Mouse (Mus musculus) forebrain, embryonic 12.5 days (tissue): ENCODE measurements around the gene Sfxn2. TPM values are rescaled to one million over a fixed set of nuclear protein-coding genes. Genes with fewer than 3 reads are reported as not detected.

ENCODE experiments used
- ATAC-seq: fragments of 200-750 bp; cut with Nextera tagmentation; 2 replicates; pipeline ENCODE4 v1.8.0; 2017; ENCODE audit warnings: moderate TSS enrichment; ENCODE audit not compliant: low FRiP score
- H3K27ac ChIP-seq: fragments of 300-500 bp; sonication (generic); 2 replicates; pipeline ENCODE4 v1.5.1; 2016; ENCODE audit warnings: mild to moderate bottlenecking
- H3K27me3 ChIP-seq: fragments of 300-500 bp; sonication (generic); 2 replicates; pipeline ENCODE4 v1.6.1; 2016; ENCODE audit warnings: mild to moderate bottlenecking
- H3K36me3 ChIP-seq: fragments of 300-500 bp; sonication (generic); replicated peaks from 2 replicates; pipeline ENCODE4 v1.6.1; 2016; ENCODE audit warnings: mild to moderate bottlenecking
- H3K4me1 ChIP-seq: fragments of 300-500 bp; sonication (generic); 2 replicates; pipeline ENCODE4 v1.6.1; 2016
- H3K4me2 ChIP-seq: fragments of 300-500 bp; sonication (generic); 2 replicates; pipeline ENCODE4 v1.6.1; 2016; ENCODE audit warnings: mild to moderate bottlenecking, moderate library complexity
- H3K4me3 ChIP-seq: fragments of 300-500 bp; sonication (generic); replicated peaks from 2 replicates; pipeline ENCODE4 v1.5.1; 2016; ENCODE audit warnings: mild to moderate bottlenecking
- H3K9ac ChIP-seq: fragments of 300-500 bp; sonication (generic); 2 replicates; pipeline ENCODE4 v1.6.1; 2016; ENCODE audit warnings: mild to moderate bottlenecking
- H3K9me3 ChIP-seq: fragments of 300-500 bp; sonication (generic); 2 replicates; pipeline ENCODE4 v1.6.1; 2016
- WGBS: fragments of 180-500 bp; shearing (Covaris S2); methylation state at CpG from one replicate; pipeline ENCODE4 v1.1.7; 2016; 5-methylcytosine and 5-hydroxymethylcytosine counted together
- polyA plus RNA-seq: library from polyadenylated mRNA; unstranded; fragments of >200 nt; fragmentation: Nextera tagmentation; extraction: Ambion mirVana; gene quantifications from 2 replicates; pipeline ENCODE4 v1.2.1, GENCODE M21; 2016

Gene Sfxn2
- polyA plus RNA-seq, 1 experiment from 2014 or later, result 12.2 TPM

- Histone ChIP-seq H3K4me1 (no peaks in the 10 kb centered on the region), H3K9me3 (no peaks in the 10 kb centered on the region), H3K27me3 (no peaks in the 10 kb centered on the region), H3K4me2 (no peak overlapping the region), H3K27ac (no peak overlapping the region), H3K4me3 (no peak overlapping the region), H3K36me3 (peaks cover 37% of the 10 kb centered on the region), H3K9ac (no peak overlapping the region)
- WGBS, result 95% methylated on average over 7 of the region's 7 CpGs
- ATAC-seq, result no peak
These were observed 35.0 kb downstream of the Sfxn2 start for GRCm38 (mm10) chr19:46608158-46608557.

DNA sequence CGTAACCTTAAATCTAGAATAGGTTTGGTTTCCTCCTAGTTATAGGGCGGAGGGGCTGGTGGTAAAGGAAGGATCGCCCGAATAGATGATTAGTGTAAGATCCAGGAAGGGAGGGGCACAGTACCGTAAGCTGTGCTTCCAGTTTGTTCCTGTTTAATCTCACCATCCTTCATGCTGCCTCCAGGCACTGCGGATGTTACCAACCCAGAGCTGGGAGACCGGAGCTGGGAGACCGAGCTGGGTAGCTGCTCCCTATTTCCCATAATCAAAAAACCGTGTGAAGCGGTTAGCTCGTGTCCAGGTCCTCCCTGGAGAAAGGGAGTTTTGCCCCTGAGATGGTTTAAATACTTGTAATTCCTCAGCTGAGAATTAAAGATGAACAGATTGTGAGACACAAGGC is 43.2 kb downstream of the Sfxn2 start:
- peaks cover 23% of the 10 kb centered on the region; the same call in 1 of the 2 replicates for H3K36me3 ChIP-seq
- ATAC-seq, result no peak
- H3K4me3 ChIP-seq, result no peak overlapping the region
- H3K4me2 ChIP-seq, result no peak overlapping the region
- H3K9me3 ChIP-seq, result no peaks in the 10 kb centered on the region
- H3K9ac ChIP-seq, result no peak overlapping the region
- no peak overlapping the region for H3K27ac ChIP-seq
- WGBS, result 94% methylated on average over 11 of the region's 11 CpGs
- H3K27me3 ChIP-seq, result no peaks in the 10 kb centered on the region
- peaks cover 25% of the 10 kb centered on the region for H3K4me1 ChIP-seq

DNA sequence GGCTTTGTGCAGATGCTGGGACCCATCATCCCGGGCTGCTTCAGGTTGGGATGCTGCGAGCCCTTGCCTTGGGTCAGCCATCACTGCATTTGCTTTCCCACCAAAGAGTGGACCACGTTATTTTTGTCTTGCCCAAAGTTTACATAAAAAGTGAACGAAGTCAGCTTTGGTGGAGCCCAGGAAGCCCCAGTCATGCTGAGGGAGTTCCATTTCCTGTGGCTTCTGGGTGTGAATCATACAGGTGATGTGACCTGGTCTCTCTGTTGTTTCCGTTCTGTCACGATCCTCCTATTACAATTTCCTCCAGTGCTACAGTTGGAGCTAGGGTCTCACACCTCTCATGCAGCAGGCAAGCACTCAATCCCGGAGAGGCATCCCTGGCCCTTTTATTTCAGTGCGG is 44.2 kb downstream of the Sfxn2 start:
- Histone ChIP-seq H3K4me3 (no peak overlapping the region), H3K4me2 (no peak overlapping the region), H3K9ac (no peak overlapping the region), H3K27ac (no peak overlapping the region), H3K4me1 (peaks cover 35% of the 10 kb centered on the region), H3K9me3 (no peaks in the 10 kb centered on the region), H3K27me3 (no peaks in the 10 kb centered on the region), H3K36me3 (peaks cover 23% of the 10 kb centered on the region; the same call in 1 of the 2 replicates)
- 94% methylated on average over 8 of the region's 8 CpGs for WGBS
- ATAC-seq, result no peak

GRCm38 (mm10) chr19:46618322-46618721 is 45.2 kb downstream of the Sfxn2 start:
- Histone ChIP-seq H3K9ac (no peak overlapping the region; the same call in 1 of the 2 replicates), H3K27ac (peak overlapping the region; percentile 38; the same call in 1 of the 2 replicates), H3K36me3 (peaks cover 15% of the 10 kb centered on the region; the same call in 1 of the 2 replicates), H3K4me1 (peaks cover 44% of the 10 kb centered on the region), H3K4me2 (no peak overlapping the region), H3K27me3 (no peaks in the 10 kb centered on the region), H3K9me3 (no peaks in the 10 kb centered on the region), H3K4me3 (no peak overlapping the region)
- 44% methylated on average over 9 of the region's 9 CpGs for WGBS
- no peak for ATAC-seq

DNA sequence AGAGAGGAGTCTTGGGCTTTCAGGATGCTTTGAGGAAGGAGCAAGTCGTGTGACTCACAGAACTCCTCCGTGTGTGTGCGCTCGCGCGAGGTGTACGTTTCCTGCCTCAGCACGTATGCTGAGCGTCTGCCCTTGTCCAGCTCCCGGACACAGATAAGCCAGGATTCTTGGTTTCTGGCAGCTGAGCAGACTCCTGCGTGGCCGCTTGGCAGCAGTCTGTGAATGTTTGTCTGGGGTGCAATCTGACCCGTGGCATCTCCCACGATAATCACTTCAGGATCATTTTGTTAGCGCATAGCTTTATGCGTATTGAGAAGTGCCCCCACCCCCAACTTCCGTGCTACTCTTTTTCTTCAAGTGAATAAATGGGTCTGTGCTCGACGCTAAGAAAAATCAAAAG is 45.8 kb downstream of the Sfxn2 start:
- Histone ChIP-seq H3K4me3 (no peak overlapping the region), H3K27me3 (no peaks in the 10 kb centered on the region), H3K9ac (no peak overlapping the region), H3K9me3 (no peaks in the 10 kb centered on the region), H3K27ac (0 out of 2 replicates have a peak overlapping the region, but pooled peaks have one; percentile 38), H3K4me2 (no peak overlapping the region), H3K4me1 (peaks cover 51% of the 10 kb centered on the region), H3K36me3 (0 out of 2 replicates have a peak, but pooled peaks cover 9% of the 10 kb centered on the region)
- no peak for ATAC-seq
- WGBS, result 87% methylated on average over 19 of the region's 19 CpGs

DNA sequence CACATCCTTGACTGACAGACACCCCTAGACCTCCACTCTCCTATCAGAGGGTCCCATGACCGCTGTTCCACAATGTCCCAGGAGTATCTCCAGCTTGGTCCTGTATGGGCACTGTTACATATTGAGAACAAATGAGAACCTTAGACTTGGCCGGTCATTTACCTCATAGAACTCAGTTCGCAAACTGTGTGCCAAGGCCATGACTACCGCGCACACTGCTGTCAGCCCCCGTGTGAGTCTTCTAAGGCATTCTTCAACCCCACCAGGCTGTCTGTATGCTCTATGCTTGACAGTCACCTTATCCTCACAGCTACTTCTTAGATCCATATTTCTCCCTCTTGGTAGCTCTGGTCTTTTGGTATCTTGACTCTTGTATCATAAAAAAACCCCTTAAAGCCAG is 46.4 kb downstream of the Sfxn2 start:
- WGBS, result 94% methylated on average over 6 of the region's 6 CpGs
- H3K4me1 ChIP-seq, result peaks cover 56% of the 10 kb centered on the region
- H3K27ac ChIP-seq, result no peak overlapping the region

DNA sequence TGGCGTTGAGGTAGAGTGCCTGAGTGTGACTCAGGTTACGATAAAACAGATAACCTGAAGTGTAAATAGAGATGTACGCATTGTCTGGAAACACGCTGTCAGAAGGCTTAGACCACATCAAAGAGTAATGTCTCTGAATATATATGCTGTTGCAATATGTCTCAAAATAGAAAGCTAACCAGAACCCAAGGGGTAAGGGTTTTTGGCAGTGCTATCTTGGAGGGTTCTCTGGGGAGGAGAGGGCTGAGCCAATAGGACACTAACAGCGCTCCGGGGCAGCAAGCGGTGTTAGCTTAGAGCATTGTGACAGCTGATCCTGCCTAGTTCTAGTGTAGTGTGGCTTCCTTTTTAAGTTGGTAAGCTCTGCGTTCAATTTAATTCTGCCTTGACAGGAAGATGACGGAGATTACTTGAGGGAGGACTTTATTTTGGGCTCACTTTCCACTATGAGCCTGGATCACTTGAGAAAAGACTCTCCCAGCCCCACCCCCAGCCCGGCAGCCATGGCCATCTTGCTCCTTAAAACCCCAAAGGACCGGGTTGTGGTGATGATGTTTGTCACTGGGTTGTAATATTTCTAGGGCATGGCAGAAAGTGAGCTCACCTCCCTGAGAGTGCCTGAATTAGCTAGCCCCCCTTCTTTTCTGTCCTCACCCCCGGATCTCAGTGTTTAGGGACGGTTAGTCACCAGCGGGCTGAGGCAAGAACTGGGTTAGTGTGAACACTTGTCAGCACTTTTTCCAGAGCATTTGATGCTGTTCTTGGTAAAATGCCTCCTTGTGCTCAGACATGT is 47.0 kb downstream of the Sfxn2 start:
- 88% methylated on average over 14 of the region's 14 CpGs for WGBS
- H3K4me2 ChIP-seq, result no peak overlapping the region
- peaks cover 5% of the 10 kb centered on the region for H3K36me3 ChIP-seq
- H3K27me3 ChIP-seq, result no peaks in the 10 kb centered on the region
- no peak overlapping the region for H3K27ac ChIP-seq
- H3K9ac ChIP-seq, result no peak overlapping the region
- H3K4me3 ChIP-seq, result no peak overlapping the region
- peaks cover 58% of the 10 kb centered on the region for H3K4me1 ChIP-seq
- ATAC-seq, result no peak
- 0 out of 2 replicates have a peak, but pooled peaks cover 1% of the 10 kb centered on the region for H3K9me3 ChIP-seq

More for the DNA sequence above, 46.4 kb downstream of the Sfxn2 start:
- no peaks in the 10 kb centered on the region for H3K9me3 ChIP-seq
- H3K9ac ChIP-seq, result no peak overlapping the region
- ATAC-seq, result no peak
- no peaks in the 10 kb centered on the region for H3K27me3 ChIP-seq
- no peak overlapping the region for H3K4me3 ChIP-seq
- H3K36me3 ChIP-seq, result 0 out of 2 replicates have a peak, but pooled peaks cover 4% of the 10 kb centered on the region
- H3K4me2 ChIP-seq, result no peak overlapping the region

DNA sequence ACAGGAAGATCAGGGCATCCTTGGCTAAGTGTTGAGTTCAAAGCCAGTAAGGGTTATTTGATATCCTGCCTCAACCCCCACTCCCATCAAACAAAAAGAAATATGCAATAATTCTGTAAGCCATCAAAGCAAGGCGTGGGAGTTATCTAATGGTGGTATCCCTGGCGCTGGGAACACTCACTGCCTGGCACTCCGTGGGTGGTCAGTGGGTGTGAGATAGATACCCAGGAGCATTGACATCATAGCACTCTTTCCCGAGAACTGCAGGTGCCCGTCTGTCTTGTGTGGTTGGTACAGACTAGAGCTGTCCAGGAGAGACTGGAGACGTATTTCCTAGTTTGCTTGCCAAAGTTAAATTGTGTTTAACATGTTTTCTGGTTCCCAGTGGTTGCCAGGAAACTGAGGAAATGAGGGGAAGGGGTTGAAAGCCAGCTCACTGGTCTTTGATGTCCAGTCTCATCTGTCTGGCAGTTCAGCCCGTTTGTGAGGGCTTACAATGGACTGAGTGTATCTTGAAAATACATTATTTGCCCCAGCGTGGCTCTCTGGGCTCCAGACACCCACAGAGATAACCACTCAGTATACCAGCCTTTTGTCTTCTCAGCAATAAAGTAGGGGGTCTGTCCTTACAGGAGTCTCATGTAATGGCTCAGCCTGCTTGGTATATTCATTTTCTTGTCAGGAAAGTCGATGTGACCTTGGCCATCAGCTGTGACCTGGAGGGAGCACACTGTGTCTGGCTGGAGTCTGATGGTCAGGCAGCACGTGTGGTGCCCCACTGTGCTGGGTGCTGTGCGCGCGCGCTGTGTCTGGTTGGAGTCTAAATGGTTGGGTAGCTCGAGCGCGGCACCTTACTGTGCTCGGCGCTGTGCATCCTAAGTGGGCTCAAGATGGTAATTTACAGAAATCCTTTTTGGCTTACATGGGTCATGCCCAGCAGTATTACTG is 48.3 kb downstream of the Sfxn2 start:
- Histone ChIP-seq H3K4me3 (no peak overlapping the region), H3K27ac (0 out of 2 replicates have a peak overlapping the region, but pooled peaks have one; percentile 19), H3K9me3 (0 out of 2 replicates have a peak, but pooled peaks cover 2% of the 10 kb centered on the region), H3K36me3 (peaks cover 10% of the 10 kb centered on the region), H3K4me2 (no peak overlapping the region), H3K4me1 (peaks cover 58% of the 10 kb centered on the region), H3K27me3 (no peaks in the 10 kb centered on the region), H3K9ac (no peak overlapping the region)
- WGBS, result 73% methylated on average over 19 of the region's 19 CpGs
- ATAC-seq, result 0 out of 2 replicates have a peak, but pooled peaks have one; percentile 45

DNA sequence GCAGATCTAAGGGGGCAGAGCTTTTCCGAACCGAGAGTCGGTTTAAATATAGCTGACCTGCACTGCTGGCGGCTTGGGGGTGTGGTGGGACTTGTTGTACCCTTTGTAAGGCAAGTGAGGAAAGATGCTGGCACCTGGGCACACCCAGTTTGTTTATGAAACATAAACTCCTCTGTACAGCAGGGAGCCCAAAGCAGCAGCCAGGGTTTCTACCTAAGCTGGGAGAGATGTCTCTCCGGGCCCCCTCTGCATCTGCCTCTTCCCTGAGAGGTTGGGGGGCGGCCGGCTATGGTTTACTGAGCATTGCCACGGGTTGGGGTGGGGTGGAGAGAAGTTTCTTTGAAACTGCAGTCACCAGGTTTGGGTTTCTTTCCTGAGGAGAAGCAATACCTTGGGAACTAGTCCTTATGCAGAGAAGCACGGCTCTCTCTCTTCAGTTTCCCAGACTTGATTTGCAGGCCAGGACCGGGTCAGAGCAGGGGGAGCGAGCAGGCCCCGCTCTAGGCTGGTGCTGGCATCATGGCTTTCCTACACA is 49.6 kb downstream of the Sfxn2 start:
- Histone ChIP-seq H3K4me1 (peaks cover 63% of the 10 kb centered on the region), H3K27me3 (no peaks in the 10 kb centered on the region), H3K9ac (peak overlapping the region; percentile 36; the same call in 1 of the 2 replicates), H3K4me3 (no peak overlapping the region), H3K4me2 (peak overlapping the region; percentile 45), H3K36me3 (peaks cover 10% of the 10 kb centered on the region), H3K27ac (peak overlapping the region; percentile 44; the same call in 1 of the 2 replicates), H3K9me3 (0 out of 2 replicates have a peak, but pooled peaks cover 2% of the 10 kb centered on the region)
- ATAC-seq, result no peak; the same call in 1 of the 2 replicates
- WGBS, result 41% methylated on average over 12 of the region's 12 CpGs

- Histone ChIP-seq H3K9ac (peak overlapping the region; percentile 36; the same call in 1 of the 2 replicates), H3K4me1 (peaks cover 62% of the 10 kb centered on the region), H3K27me3 (no peaks in the 10 kb centered on the region), H3K9me3 (0 out of 2 replicates have a peak, but pooled peaks cover 2% of the 10 kb centered on the region), H3K4me2 (peak overlapping the region; percentile 45), H3K27ac (peak overlapping the region; percentile 53; the same call in 1 of the 2 replicates), H3K36me3 (peaks cover 13% of the 10 kb centered on the region), H3K4me3 (peak overlapping the region; percentile 4; the same call in 1 of the 2 replicates)
- 4% methylated on average over 16 of the region's 16 CpGs for WGBS
- ATAC-seq, result peak; percentile 41
These were observed 50.1 kb downstream of the Sfxn2 start for GRCm38 (mm10) chr19:46623194-46623667.
